Mouse (Mus musculus): ENCODE measurements around the gene Cox10.
A peak's percentile ranks its signal among the peaks of the same experiment; 100 is the strongest.

Gene Cox10

DNA sequence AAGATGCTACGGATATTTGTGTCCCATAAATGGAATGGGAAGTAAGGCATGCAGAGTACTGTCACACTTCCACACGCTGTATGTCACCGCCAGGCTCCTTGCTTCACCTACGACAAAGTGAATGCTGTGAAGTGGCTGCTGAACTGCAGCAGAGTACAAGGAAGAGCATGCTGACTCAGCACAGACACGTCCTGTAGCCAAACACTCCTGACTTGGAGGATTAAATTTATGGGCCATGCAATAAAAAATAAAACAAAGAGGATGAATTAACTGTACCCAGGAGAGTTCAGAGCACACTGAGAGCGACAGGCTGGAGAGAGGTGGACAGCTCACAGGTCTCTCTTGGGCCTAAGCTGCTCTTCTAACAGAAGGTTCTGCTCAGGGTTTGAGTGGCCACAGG, 79.8 kb downstream of the Cox10 start:
- no peak for DNase-seq (ENCODE audit: low read depth)

DNA sequence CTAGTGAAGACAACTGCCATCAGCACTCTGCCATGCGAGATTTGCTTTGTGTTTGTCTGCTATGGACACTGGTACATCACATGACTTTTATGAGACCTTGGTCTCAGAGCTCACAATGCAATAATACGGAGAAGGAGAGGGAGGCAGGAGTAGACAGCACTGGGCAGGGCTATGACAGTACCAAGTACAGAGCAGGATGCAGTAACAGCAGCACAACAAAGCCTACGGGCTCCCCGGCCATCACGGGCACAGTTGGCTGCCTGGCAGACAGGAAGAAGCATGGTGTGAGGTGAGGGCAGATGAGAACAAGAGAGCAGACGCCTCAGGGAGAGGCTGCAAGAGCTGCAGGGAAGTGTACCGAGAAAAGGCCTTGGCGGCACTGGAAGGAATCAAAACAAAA, 87.3 kb downstream of the Cox10 start:
- peak; percentile 57 for DNase-seq (ENCODE audit: low read depth)

DNA sequence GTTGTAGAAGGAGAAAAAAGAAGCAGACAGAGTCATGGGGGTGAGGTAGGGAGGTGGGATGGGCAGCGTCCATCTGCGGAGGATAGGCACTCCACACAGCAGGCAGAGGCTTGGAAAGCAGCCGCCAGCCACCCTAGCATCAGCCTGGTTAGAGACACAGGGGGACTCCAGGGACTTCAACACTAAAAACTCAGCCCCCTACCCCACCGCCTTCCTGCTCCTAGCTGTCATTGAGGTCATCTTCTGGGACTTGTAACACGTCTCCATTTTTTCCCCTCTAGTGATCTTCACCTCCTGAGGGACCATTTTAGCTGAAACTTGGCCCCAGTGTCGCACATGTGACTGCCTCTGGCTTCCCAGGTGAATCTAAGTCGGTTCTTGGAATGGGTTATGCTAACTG, 88.5 kb downstream of the Cox10 start:
- no peak for DNase-seq (ENCODE audit: low read depth)

DNA sequence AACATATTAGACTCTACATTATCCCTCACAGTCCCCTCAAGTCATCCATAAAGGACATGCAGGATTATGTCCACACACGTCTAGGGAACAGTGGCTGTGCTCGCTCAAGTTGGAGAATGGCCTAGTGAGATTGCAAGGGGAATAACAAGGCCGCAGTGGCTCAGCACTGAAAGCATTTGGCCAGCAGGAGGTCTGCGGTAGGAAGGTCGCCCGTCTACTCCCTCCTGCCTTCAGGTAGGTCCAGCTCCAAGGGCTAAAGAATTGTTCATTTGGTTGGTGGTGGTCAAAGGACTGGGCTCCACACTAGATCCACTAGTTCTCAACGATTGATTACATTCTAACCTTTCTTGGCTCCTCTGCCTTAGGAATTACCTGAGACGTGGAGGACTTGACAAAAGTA, 89.0 kb downstream of the Cox10 start:
- DNase-seq (ENCODE audit: low read depth), result no peak

DNA sequence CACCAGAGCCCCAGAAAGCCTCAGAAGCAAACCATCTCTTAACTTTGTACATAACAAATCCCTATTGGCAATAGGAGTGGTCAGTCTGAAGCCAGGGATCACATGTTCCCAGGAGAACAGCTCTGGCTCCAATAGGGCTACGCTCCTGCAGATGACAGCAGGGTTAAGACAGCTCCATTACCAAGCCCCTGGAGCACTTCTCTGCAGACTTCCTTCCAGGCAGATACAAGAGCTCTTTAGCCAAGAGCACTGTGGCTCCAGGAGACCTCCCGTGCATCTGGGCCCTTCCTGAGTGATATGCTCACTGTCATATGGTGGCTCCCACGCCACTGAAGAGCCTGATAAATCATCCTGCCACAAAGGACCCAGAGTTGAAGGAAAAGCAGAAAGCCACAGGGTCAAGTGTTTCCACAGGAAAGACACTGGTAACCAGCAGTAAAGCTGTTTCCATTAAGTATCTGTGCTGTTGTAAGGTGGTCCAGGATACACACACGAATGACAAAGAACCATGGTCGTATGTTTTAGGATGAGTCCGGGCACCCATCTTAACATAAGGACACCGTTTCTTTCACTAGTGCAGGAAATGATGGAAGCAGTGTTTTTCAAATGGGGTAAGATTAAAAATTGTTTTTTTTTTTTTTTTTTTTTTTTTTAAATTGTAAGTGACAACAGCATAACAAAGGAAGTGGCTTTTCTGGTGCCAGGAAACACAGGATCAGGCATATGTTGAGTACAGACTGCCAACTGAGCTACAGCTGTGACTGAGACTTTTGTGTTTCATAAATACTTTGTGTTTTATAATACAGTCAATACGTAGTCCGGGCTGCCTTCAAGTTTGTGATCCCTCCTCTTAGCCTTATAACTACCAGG, 90.0 kb downstream of the Cox10 start:
- DNase-seq (ENCODE audit: low read depth), result peak; percentile 64

DNA sequence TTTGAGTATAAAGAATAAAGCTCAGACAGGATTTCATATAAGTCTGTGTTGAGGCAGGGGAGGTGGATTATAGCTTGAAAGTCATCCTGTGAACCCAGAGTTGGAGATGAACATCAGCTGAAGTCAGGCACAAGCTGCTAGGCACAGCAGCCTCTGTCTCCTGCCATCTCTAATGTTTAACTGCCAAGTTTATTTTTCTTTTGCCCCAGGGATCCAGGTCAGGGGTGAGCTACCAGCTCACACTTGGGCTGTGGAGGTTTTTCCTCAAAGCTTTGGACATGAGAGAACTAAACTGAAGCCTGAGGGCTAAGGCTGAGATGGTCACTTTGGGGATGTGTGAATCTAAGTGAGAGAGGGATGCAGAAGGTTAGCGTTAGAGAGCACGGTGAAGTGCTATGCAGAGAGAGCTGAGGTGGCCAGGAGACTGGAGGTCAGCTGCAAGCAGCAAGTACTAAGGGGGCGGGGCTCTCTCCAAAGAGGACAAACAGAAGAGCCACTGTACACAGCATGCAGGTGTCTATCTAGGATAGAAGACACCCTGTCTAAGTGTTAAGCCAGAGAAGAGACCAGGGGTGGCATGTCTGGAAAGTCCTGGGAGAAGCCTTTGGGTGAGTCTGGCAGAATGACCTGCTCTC, 91.1 kb downstream of the Cox10 start:
- no peak for DNase-seq (ENCODE audit: low read depth)

DNA sequence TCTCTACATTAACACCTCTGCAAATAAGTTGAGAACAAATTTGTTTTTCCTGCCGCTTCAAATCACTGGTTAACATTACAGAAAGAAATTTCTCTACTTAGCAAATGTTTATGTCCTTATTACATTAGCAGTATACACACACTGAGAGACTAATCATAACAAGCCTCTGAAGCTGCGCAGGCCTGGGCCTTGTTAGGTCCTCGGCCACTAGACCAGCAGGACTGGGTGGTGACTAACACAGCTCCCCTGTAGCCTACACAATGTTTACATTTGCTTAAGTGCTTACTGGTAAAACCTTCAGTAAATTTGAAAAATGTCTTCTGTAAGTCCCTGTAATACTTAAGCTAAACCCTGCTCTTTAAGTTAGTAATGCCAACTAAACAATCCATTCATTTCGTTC, 92.6 kb downstream of the Cox10 start:
- DNase-seq (ENCODE audit: low read depth), result no peak

DNA sequence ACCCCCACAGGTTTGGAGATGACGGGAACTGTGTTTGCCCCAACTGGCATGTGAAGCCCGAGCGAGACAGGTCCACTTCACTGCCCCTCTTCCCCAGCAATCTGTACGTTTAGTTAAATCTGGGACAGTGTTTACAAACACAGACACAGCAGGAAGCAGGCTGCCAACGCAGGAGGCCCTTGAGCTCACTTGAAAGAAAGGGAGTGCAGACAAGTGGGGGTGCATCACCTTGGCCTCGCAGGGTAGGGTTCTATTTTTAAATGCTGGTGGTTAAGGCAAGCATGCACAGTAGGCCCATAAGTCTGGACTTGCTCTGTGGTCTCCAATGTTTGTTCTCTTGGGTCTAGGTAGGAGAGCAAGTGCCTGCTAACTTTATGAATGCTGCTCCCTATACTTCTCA, 93.8 kb downstream of the Cox10 start:
- DNase-seq (ENCODE audit: low read depth), result no peak

DNA sequence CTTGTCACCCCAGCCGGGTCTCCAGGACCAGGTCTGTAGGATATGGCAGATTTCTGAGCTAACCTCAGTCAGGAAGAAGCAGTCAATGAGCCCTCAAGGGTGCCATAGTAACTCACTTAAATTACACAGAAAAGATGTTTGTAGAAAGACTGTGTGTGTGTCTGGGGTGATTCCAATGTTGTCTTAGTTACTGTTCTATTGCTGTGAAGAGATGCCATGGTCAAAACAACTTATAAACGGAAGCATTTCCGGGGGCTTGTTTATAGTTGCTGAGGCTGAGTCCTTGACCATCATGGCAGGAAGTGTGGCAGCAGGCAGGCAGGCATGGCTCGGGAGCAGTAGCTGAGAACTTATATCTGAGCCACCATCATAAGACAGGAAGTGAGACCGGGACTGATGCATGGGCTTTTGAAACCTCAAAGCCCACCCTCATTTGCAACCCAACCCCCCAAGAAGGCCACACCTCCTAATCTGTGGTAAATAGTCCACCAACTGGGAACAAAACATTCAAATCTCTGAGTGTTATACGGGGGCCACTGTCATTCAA, 94.6 kb downstream of the Cox10 start:
- peak; percentile 77 for DNase-seq (ENCODE audit: low read depth)

DNA sequence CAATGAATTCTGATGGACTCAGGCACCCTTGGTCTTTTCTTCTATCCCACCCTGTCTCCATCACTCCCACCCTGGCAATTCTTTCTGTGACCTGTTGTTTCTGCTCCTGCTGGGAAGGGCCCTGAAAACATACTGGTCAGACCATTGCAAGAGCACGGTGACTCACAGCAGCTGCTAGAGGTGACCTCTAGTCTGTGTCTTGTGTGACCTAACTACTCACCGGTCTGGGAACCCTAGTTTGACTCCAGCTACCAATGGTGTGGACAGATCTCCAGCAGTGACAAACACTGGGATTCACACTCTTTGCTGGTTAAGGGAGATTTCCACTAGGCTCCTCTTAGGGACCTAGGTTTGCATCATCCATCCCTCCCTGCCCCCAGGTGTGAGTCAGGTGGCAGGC, 101.5 kb downstream of the Cox10 start:
- no peak for DNase-seq (ENCODE audit: low read depth)

DNA sequence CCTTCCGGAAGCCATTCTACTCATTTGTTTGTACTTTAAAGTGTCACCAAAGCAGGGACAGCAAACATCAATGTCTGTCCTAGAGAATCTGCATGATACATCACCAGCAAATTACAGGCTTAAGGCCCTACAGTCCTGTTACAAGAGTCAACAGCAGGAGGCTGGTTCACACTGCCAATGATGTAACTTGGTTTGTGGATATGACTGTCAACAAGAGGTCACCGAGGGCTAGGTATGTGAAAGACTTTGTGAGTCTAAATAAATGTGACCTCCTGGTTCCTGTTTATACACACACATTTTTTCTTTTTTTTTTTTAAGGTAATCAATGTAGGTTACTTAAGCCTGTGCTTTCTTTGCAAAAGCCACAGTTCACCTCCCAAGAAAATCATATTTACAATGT, 102.5 kb downstream of the Cox10 start:
- DNase-seq (ENCODE audit: low read depth), result peak; percentile 23

DNA sequence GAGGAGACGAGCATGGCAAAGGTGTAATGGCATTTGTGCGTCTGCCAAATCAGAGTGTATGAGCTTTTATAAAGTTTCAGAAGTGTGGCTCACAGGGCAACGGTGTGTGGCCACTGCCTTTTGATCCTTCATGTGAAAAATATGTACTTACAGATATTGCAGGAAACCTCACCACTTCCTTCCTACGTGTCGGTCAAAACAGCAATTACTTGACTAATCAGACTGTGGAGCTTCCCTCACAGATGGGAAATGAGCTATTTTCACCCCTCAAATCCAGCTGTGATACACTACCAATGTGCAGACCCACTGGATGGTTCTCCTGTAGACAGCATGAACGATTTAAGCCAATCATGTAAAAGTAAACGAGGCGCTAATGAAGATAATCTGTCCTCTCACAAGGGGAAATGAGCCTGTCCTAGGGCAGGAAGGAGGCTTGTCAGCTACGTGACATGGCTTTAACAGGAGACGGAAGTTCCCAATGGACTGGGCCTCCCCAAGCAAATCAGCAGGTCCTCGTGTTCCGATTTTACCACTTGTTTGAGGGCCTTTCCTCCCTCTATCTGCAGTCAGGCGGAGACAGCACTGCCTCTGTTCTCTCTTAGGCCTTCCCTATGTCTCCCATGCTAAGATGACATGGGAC, 103.9 kb downstream of the Cox10 start:
- peak; percentile 69 for DNase-seq (ENCODE audit: low read depth)

DNA sequence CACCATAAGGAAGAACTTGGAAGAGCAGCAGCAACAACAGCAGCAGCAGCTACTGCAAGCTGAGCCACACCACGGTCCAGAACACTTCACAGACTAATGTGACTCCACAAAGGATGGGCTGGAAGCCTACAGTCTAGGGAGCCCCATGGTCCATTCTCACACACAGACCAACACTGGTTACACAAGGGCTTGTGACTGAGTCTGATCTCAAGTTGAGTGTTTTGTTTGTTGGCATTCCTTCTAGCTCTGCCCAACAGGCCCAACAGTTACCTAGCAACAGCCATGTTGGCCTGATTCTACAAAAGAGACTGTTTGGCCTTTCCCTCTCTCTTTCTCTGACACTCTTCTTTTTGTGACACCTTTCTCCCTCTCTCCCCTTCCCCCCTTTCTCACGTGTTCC, 105.3 kb downstream of the Cox10 start:
- DNase-seq (ENCODE audit: low read depth), result no peak

DNA sequence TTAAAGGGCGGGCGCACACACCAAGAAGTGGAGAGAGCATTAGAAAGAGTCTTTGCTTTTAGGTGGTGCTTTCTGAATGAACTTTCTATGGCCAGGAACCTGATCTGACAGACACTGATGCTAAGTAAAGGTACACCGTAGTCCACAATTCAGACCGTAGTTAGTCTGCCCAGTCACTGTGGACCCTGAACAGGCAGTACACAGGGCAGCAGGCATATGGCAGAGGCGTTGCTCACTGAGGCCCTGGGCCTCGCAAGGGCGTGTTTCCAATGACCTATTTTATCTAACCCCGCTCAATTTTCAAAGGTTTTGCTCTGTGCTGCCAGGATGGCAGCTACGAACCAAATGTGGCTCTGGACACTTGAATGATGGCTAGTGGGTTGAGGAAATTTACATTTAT, 107.8 kb downstream of the Cox10 start:
- no peak for DNase-seq (ENCODE audit: low read depth)

DNA sequence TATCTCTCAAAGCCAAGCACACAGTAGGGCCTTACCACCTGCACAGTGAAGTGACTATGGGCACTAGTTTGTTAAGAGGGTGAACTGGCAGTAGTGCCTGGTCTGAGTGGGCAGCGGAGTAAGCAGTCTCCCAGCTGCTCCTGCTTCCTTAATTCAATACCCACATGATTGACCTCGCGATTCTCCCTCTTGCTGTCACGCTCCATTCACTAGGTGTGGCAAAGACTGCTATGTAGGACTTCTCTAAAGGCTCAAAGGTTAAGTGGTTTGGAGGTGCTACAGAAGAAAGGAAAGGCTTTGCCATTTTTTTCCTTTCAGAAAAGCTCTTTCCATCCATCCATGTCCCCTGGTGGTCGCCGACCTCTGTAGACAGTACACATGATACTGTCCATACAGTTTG, 108.5 kb downstream of the Cox10 start:
- no peak for DNase-seq (ENCODE audit: low read depth)

DNA sequence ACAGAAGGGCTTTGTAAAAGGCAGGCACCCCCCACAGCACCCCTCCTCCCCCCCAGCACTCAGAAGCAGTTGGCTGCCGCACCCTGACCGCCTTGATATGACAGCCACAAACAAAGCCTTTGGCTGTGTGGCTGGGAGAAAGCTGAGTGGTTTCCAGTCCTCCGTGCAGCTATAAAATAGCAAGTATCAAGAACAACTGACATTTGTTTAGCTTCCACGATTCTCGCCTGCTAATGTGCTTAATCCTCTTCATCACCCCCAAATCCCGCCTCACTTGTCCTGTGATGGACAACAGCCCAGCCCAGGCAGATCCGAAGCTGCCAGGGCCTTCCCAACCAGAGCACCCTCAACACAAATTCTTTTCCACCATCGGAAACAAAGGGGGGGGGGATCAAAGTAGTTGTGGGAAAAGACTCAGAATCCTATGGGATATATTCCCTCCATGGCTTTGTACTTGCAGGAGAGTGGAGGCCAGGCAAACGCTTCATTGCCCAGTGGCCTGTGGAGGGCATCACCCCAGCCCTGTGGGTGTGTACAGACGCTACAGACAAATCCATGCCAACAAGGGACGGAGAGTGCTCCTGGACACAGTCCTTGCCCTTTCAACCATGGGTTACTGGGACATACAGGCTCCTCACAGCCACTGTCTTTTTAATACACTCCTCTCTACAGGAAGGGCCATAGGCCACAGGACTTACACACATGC, 109.9 kb downstream of the Cox10 start:
- DNase-seq (ENCODE audit: low read depth), result no peak

DNA sequence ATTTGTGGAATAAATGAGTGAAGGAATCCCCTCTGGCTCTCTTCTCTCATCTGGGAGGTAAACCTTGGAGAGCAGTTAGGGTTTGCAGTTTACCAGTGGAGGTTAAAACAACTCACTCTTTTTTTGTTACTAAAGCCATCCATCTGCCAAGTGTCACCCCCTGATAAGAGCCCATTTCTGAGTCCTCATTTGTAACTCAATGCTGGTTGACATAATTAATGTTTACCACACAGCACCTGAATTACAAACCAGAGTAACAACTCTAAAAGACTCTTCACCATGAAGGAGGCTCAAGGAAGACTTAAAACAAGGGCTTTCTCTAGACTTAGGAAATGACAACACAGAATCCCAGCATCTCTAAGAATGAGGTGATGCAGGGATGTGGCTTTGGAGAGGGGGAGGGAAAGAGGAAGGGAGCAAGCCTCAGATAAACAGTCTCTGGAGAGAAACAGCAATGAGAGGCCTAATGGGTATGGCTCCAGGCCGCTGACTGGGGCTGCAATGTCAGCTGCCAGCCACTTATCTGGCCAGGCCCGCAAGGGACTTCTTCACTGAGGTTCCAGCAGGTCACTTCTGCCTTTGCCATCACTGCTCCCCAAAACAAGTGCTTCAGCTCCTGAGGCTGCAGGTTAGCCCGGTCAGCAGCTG, 110.8 kb downstream of the Cox10 start:
- DNase-seq (ENCODE audit: low read depth), result no peak

DNA sequence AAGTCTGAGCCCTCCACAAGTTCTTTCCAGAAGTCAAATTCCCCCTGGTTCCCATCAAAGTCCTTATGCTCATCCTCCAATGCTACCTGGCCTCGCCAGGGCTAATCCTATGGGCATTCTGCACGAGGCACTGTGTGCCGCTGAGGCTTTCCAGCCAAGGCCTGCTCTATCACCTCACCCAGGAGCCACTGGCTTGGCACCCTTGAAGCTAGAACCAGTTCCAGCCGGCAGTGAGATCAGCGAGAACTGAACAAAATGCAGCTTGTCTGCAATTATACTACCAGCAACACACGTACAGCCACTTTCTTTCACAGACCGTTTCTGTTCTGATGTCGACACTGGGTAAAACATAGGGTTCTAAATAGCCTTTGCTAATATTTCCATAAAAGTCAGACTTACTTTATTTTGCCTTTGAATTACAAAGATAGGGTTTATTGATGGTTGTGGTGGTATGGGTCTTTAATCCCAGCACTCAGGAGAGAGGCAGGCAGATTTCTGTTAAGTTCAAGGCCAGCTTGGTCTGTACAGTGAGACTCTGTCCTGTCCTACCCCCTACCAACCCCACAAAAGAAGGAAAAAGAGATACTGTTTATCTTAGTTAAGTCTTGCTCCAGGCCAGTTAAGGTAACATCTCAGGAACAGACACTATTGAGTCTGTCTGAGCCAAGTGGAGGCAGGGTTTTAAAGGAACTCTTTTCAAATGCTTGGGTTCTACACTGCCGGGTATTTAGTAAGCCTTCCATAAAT, 111.5 kb downstream of the Cox10 start:
- DNase-seq (ENCODE audit: low read depth), result no peak

DNA sequence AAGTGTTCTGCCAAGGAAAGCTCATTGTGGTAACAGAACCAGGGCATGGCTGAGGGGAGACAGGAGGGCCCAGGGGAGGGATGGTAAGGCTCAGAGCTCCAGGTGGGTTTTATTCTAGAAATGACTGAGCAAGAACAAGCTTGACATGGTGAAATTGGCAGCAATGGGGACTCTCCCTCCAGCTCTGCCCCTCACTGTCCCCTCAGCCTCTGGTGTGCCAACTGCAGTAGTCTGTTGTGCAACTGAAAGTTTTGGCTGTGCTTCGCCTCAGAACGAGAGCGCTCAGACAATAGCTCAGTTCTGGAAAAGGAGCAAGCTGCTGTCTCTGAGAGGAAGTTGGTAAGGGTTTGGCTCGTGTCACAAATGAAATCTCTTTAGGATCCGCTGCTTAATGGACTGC, 113.8 kb downstream of the Cox10 start:
- DNase-seq (ENCODE audit: low read depth), result no peak

DNA sequence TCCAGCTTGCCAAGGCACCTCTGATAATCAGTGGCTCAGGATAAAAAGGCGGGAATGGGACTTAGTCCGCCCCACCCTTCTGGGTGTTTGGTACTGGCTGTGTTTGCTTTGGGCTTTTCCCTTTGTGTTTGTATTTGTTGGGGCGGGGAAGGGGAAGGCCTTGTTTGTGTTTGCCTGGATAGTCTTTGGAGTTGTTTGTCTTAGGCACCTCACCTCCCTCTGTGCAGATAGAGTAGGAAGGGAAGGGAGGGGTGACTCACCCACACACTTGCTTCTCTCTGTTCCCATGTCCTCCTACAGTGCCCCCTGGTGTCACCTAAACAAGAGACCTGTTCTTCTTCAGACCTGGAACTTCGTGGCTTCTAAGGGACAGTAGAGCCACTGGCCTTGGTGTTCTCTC, 122.1 kb downstream of the Cox10 start:
- peak; percentile 50 for DNase-seq (ENCODE audit: low read depth)

DNA sequence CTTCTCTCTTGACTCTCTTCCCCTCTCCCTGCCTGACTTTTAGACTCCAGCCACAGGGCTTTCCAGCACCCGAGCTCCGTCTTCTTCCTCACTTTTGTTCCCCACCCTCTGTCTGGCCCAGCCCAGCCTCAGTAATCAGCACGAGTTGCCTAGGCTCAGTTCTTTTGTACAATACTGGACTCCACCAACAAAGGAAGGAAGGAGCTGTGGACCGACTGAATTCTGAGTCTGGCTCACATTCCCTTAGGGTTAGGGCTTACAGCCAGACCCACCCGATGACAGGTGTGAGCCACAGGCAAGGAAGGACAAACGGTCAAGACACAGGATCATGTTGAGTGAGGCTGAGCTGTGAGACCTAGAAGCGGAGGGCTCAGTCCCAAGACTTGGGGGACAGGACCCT, 122.5 kb downstream of the Cox10 start:
- DNase-seq (ENCODE audit: low read depth), result no peak

All from induced T-regulatory cell, adult 2 months (primary cell).